Mouse (Mus musculus) neutrophil, adult 83 days (primary cell): ENCODE results near the gene Gm14496. TPM values are rescaled to one million over a fixed set of nuclear protein-coding genes. Genes with fewer than 3 reads are reported as not detected.

ENCODE experiments used
- total RNA-seq, 2 experiments: library from RNA; stranded (reverse); gene quantifications; one replicate each; pipeline ENCODE4 v1.2.4; 2023

Gm14496 gene
- not detected for total RNA-seq

DNA sequence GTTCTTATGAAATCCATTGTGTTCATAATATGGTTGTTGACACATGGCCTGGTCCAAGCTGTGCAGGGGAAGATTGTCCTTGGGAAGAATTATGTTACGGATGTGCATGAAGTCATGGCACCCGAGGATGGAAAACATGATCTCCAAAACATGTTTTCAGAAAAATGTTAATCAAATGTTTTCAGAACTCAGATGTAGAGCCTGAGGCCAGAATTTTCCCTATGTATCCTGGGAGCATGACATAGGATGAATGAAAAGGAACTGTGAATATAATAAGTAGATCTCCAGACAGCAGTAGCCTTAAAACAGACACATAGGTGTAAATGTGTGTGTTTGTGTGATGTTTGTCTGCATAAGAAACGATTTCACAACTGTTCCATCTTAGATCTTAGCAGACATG lies at the start of gene Gm14496:
TSS of gene Gm14496 (plus strand) at position 301 of the 400 bp plus-strand sequence.

Other genes starting within 250 kb of the Gm14496 start
- not detected for gene Myt1, start 227.8 kb upstream of the Gm14496 start, total RNA-seq
- gene Pcmtd2, start 153.3 kb upstream of the Gm14496 start, total RNA-seq: 10 to 100 TPM; 23.3 to 26.9 TPM
- 10 to 100 TPM in 1 of 2 experiments, 1 to 10 TPM in 1; 8.0 to 10.1 TPM for gene Polr3k, start 126.8 kb upstream of the Gm14496 start, total RNA-seq